Mouse (Mus musculus) testis, adult 2 months (tissue): ENCODE measurements around the gene Htr1a. TPM values are rescaled to one million over a fixed set of nuclear protein-coding genes. Genes with fewer than 3 reads are reported as not detected.

Source experiments
- H3K27ac ChIP-seq: fragments of 200-500 bp; 2 replicates; pipeline ENCODE4 v1.5.1; 2012; ENCODE audit warnings: low read depth, low read length; ENCODE audit not compliant: control insufficient read depth, insufficient read depth
- H3K27me3 ChIP-seq: fragments of 200-500 bp; 2 replicates; pipeline ENCODE4 v1.6.1; 2012; ENCODE audit warnings: mild to moderate bottlenecking, low read length, moderate library complexity; ENCODE audit not compliant: control insufficient read depth, insufficient read depth
- H3K36me3 ChIP-seq: fragments of 200-500 bp; 2 replicates; pipeline ENCODE4 v1.6.1; 2012; ENCODE audit warnings: mild to moderate bottlenecking, low read length; ENCODE audit not compliant: control insufficient read depth, insufficient read depth
- H3K4me1 ChIP-seq: fragments of 200-500 bp; 2 replicates; pipeline ENCODE4 v1.6.1; 2012; ENCODE audit warnings: low read length; ENCODE audit not compliant: control insufficient read depth, insufficient read depth
- H3K4me3 ChIP-seq: fragments of 200-500 bp; 2 replicates; pipeline ENCODE4 v1.5.1; 2012; ENCODE audit warnings: low read depth, mild to moderate bottlenecking, low read length, moderate library complexity, mixed read lengths; ENCODE audit not compliant: control insufficient read depth
- CTCF ChIP-seq: fragments of 200-500 bp; IDR thresholded peaks from 2 replicates; pipeline ENCODE4 v1.5.1; 2012; ENCODE audit warnings: low read depth, mild to moderate bottlenecking, inconsistent platforms, low read length, moderate library complexity; ENCODE audit not compliant: control insufficient read depth, insufficient read depth, insufficient replicate concordance
- POLR2A ChIP-seq: fragments of 200-500 bp; IDR thresholded peaks from 2 replicates; pipeline ENCODE4 v1.6.1; 2012; ENCODE audit warnings: low read depth, mild to moderate bottlenecking, inconsistent platforms, low read length, moderate library complexity; ENCODE audit not compliant: control insufficient read depth
- polyA plus RNA-seq: library from polyadenylated mRNA; depleted of rRNA; stranded (reverse); fragments of >200 nt; gene quantifications from 2 replicates; pipeline ENCODE4 v1.2.3, GENCODE M21; 2012; rRNA removed

Htr1a gene
- polyA plus RNA-seq, 1 experiment: 0.02 TPM

- no peaks in the 10 kb centered on the region for H3K36me3 ChIP-seq
- H3K4me3 ChIP-seq: no peak overlapping the region; the same call in 1 of the 2 replicates
- H3K4me1 ChIP-seq: peaks cover 10% of the 10 kb centered on the region; the same call in 1 of the 2 replicates
- H3K27ac ChIP-seq: no peak overlapping the region
- TF ChIP-seq POLR2A: no peak
- TF ChIP-seq CTCF: no peak
- H3K27me3 ChIP-seq: no peaks in the 10 kb centered on the region
These were observed 927 bp downstream of the Htr1a start for GRCm38 (mm10) chr13:105444238-105444894.

GRCm38 (mm10) chr13:105444895-105445281 is 1.4 kb downstream of the Htr1a start:
- no peaks in the 10 kb centered on the region for H3K27me3 ChIP-seq
- no peak for TF ChIP-seq CTCF
- no peak for TF ChIP-seq POLR2A
- H3K4me1 ChIP-seq: peaks cover 10% of the 10 kb centered on the region; the same call in 1 of the 2 replicates
- H3K27ac ChIP-seq: no peak overlapping the region
- no peak overlapping the region for H3K4me3 ChIP-seq
- no peaks in the 10 kb centered on the region for H3K36me3 ChIP-seq

- H3K4me3 ChIP-seq: no peak overlapping the region
- no peaks in the 10 kb centered on the region for H3K27me3 ChIP-seq
- no peak for TF ChIP-seq CTCF
- TF ChIP-seq POLR2A: no peak
- no peaks in the 10 kb centered on the region for H3K36me3 ChIP-seq
- no peak overlapping the region for H3K27ac ChIP-seq
- peaks cover 10% of the 10 kb centered on the region; the same call in 1 of the 2 replicates for H3K4me1 ChIP-seq
These were observed 2.8 kb downstream of the Htr1a start for GRCm38 (mm10) chr13:105446239-105446638.

- no peaks in the 10 kb centered on the region for H3K27me3 ChIP-seq
- TF ChIP-seq POLR2A (no peak), CTCF (no peak)
- no peak overlapping the region for H3K4me3 ChIP-seq
- peaks cover 10% of the 10 kb centered on the region; the same call in 1 of the 2 replicates for H3K4me1 ChIP-seq
- no peak overlapping the region for H3K27ac ChIP-seq
- H3K36me3 ChIP-seq: no peaks in the 10 kb centered on the region
These were observed 4.3 kb downstream of the Htr1a start for GRCm38 (mm10) chr13:105447695-105448094.

- Histone ChIP-seq H3K27me3 (no peaks in the 10 kb centered on the region), H3K4me1 (no peaks in the 10 kb centered on the region), H3K27ac (no peak overlapping the region), H3K36me3 (no peaks in the 10 kb centered on the region), H3K4me3 (no peak overlapping the region)
- TF ChIP-seq POLR2A (no peak), CTCF (no peak)
These were observed 8.1 kb downstream of the Htr1a start for GRCm38 (mm10) chr13:105451536-105451935.

Other genes with a start within 250 kb of the Htr1a start
- 3.1 and 3.7 TPM in 2 replicates for gene Rnf180, start 148.8 kb upstream of the Htr1a start, polyA plus RNA-seq